Mouse (Mus musculus) small intestine, adult 2 months (tissue): Measurements from ENCODE around the gene Mrpl4.

Source experiments
- CTCF ChIP-seq: fragments of 200-500 bp; IDR thresholded peaks from 2 replicates; pipeline ENCODE4 v1.5.1; 2012; ENCODE audit warnings: low read depth, mild to moderate bottlenecking, control low read depth, inconsistent platforms, low read length, moderate library complexity, mixed read lengths; ENCODE audit not compliant: insufficient replicate concordance, insufficient read length; ENCODE audit errors: extremely low read depth
- POLR2A ChIP-seq: fragments of 200-500 bp; IDR thresholded peaks from 2 replicates; pipeline ENCODE4 v1.6.1; 2012; ENCODE audit warnings: low read depth, mild to moderate bottlenecking, control low read depth, inconsistent platforms, low read length, moderate library complexity

DNA sequence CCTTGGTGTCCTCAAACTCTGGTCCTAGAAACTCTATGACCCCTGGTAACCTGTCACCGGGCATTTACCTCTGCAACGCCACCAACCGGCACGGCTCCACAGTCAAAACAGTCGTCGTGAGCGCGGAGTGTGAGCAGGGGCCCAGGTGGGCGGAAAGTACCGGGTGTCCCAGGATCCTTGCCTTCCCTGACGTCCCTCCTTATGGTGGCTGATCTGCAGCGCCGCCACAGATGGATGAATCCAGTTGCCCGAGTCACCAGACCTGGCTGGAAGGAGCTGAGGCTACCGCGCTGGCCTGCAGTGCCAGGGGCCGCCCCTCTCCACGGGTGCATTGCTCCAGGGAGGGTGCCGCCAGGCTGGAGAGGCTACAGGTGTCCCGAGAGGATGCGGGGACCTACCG is 34.1 kb downstream of the Mrpl4 start:
- no peak for TF ChIP-seq CTCF
- TF ChIP-seq POLR2A = no peak
